Mouse (Mus musculus) CH12.LX (cell line): Measurements from ENCODE around the gene Lim2.

ENCODE experiments used
- CTCF ChIP-seq, 2 experiments: IDR thresholded peaks in 1 of 2; conservative IDR thresholded peaks in 1 of 2; 2 replicates each; pipeline ENCODE4 v1.5.1; 2011 to 2012; ENCODE audit warnings: low read depth in 2 of 2, low read length in 2 of 2, improper control_type of control experiment in 1 of 2, inconsistent platforms in 1 of 2, mild to moderate bottlenecking in 1 of 2, moderate library complexity in 1 of 2
- E2F4 ChIP-seq: IDR thresholded peaks from 2 replicates; pipeline ENCODE4 v1.6.1; 2011; ENCODE audit warnings: low read depth, low read length, improper control_type of control experiment; ENCODE audit not compliant: insufficient replicate concordance
- ELF1 ChIP-seq: IDR thresholded peaks from 2 replicates; pipeline ENCODE4 v1.6.1; 2014; ENCODE audit warnings: low read depth, mild to moderate bottlenecking, inconsistent platforms, low read length, improper control_type of control experiment
- EP300 ChIP-seq: IDR thresholded peaks from 2 replicates; pipeline ENCODE4 v1.6.1; 2011; ENCODE audit warnings: low read length, improper control_type of control experiment
- HCFC1 ChIP-seq: IDR thresholded peaks from 2 replicates; pipeline ENCODE4 v1.6.1; 2012; ENCODE audit warnings: low read depth, mild to moderate bottlenecking, inconsistent platforms, low read length, improper control_type of control experiment
- JUND ChIP-seq: conservative IDR thresholded peaks from 2 replicates; pipeline ENCODE4 v1.6.1; 2011; ENCODE audit warnings: low read depth, low read length, improper control_type of control experiment
- MEF2A ChIP-seq: IDR thresholded peaks from 2 replicates; pipeline ENCODE4 v1.6.1; 2014; ENCODE audit warnings: low read depth, mild to moderate bottlenecking, inconsistent platforms, low read length, improper control_type of control experiment, borderline replicate concordance
- POLR2A ChIP-seq: IDR thresholded peaks from 2 replicates; pipeline ENCODE4 v1.6.1; 2011; ENCODE audit warnings: low read depth, mild to moderate bottlenecking, improper control_type of control experiment, low read length
- TBP ChIP-seq: conservative IDR thresholded peaks from 2 replicates; pipeline ENCODE4 v1.6.1; 2011; ENCODE audit warnings: low read depth, low read length, improper control_type of control experiment
- USF2 ChIP-seq: conservative IDR thresholded peaks from 2 replicates; pipeline ENCODE4 v1.6.1; 2011; ENCODE audit warnings: low read depth, low read length, improper control_type of control experiment

DNA sequence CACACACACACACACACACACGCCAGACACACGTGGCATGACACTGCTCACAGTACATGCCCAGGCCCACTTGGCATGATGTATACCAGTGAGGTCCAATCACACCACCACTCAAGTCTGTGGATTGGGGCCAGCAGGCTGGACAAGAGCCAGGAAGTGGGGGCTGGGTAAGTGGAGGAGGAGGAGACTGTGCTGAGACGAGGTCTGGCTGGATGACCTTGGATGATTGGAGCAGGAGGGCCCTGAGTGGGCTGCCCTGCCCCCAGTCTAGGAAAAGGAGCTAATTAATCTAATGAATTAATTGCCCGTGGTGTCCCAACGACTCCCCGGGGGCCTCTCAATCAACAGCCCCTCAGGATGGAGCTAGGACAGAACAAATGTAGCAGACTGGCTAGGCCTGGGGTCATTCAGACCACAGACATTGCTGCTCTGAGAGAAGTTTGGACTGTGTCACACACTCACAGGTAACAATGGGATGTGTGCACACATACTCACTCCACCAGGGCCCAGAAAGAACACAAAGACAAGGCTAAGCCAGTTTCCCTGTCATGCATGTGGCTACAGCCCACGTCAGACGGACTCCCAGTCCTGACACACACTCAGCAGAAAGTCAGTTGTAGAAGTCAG, 54.7 kb downstream of the Lim2 start:
- TF ChIP-seq TBP (no peak), CTCF (conservative IDR thresholded peaks at IDR 0.05 in 1 of 2, IDR thresholded peaks at IDR 0.05 in 1 of 2; ENCODE audit: low read depth in 2 of 2, low read length in 2 of 2) (no peak), POLR2A (no peak), E2F4 (no peak), MEF2A (no peak), ELF1 (no peak), JUND (no peak), EP300 (no peak), HCFC1 (no peak), USF2 (no peak)
